Mouse (Mus musculus) right cerebral cortex, postnatal 36 days (tissue): Measurements from ENCODE around the gene Cyp2ab1.

Source experiments
- DNase-seq, 2 experiments: peaks; one replicate each; pipeline ENCODE4 v3.0.0; 2022; ENCODE audit warnings: low spot score in 2 of 2, mixed read lengths in 1 of 2

Gene Cyp2ab1

DNA sequence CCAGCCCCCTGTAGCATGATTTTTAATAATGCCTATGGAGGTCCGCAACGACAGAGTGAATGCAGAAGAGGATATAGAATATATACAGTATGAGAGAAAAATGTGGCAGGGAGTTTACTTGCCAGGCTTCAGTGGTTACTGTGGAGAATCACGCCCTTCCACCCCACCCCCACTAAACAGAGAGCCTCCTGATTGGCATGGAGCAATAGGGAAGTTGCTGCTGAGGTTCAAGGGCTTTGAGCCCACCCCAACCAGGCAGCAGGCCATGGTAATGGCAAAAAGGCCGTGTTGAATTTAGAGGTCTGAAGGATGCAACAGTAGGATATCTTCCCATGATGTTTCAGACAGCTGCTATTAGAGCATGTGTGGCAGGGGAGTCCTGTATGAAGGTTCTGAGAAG is 53.9 kb downstream of the Cyp2ab1 start:
- no peak for DNase-seq

DNA sequence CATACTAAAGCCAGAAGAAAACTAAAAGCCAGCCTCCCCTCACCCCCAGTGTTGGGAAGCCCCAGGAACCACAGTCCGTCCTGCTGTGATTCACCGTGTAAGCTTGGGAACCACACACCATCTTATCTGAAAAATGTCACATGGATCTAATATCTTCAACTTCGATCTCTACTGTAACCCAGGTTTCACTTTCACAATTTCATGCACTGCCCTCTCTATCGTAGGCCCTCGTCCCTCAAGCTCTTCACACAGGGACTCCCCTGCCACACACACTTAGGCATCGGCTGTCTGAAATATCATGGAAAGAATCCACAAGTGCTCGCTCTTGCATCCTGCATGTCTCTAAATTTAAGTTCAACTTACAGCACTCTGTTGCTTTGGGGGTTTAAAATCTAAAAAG is 60.1 kb downstream of the Cyp2ab1 start:
- DNase-seq: no peak
